Comparison of ENCODE assay signal across 8 mouse cellular contexts in genomic region chrX:154713641-154714255, GRCm38 (mm10).
DNase-seq lines count a peak whose midpoint lies in the region; ATAC-seq lines count a peak whose summit lies in the region.

No protein-coding gene starts in this region.

- no peak for DNase-seq in lung, postnatal 14 days
- no peak for DNase-seq in embryonic facial prominence, embryonic 14.5 days (ENCODE audit: low spot score)
- no peak for DNase-seq in layer of hippocampus, adult 9-10 months (ENCODE audit: low spot score)
- no peak for DNase-seq in layer of hippocampus, adult 9-11 months
- no peak for DNase-seq in cerebellum, postnatal 36 days

- ATAC-seq in lung, embryonic 16.5 days (ENCODE audit: low read depth) = no peak
- ATAC-seq in embryonic facial prominence, embryonic 14.5 days (ENCODE audit: low read depth) = no peak
- peak; percentile 78 for ATAC-seq in kidney, embryonic 14.5 days (ENCODE audit: low FRiP score, low TSS enrichment)
- peak; percentile 46; the same call in 1 of the 2 replicates for ATAC-seq in neural tube, embryonic 14.5 days (ENCODE audit: low read depth)

- H3K9ac ChIP-seq in lung, embryonic 16.5 days (ENCODE audit: low read length) = no peak overlapping the region
- no peak overlapping the region for H3K9ac ChIP-seq in embryonic facial prominence, embryonic 14.5 days (ENCODE audit: low read depth, low read length)
- H3K9ac ChIP-seq in kidney, embryonic 14.5 days (ENCODE audit: low read depth, low read length) = no peak overlapping the region
- H3K9ac ChIP-seq in neural tube, embryonic 14.5 days (replicated peaks; ENCODE audit: low read depth, low read length) = 0 out of 2 replicates have a peak overlapping the region, but pooled peaks have one; percentile 11

- 0 out of 2 replicates have a peak overlapping the region, but pooled peaks have one; percentile 5 for H3K4me2 ChIP-seq in lung, embryonic 16.5 days (ENCODE audit: low read depth, low read length)
- peak overlapping the region; percentile 33 for H3K4me2 ChIP-seq in embryonic facial prominence, embryonic 14.5 days (ENCODE audit: low read depth, low read length)
- H3K4me2 ChIP-seq in kidney, embryonic 14.5 days (replicated peaks; ENCODE audit: low read depth, low read length) = peak overlapping the region; percentile 33
- peak overlapping the region; percentile 38; the same call in 1 of the 2 replicates for H3K4me2 ChIP-seq in neural tube, embryonic 14.5 days (ENCODE audit: low read depth, low read length)

- no peaks in the 10 kb centered on the region for H3K4me1 ChIP-seq in lung, embryonic 16.5 days (replicated peaks; ENCODE audit: control insufficient read depth, insufficient read depth, low read length)
- no peaks in the 10 kb centered on the region for H3K4me1 ChIP-seq in embryonic facial prominence, embryonic 14.5 days (ENCODE audit: control insufficient read depth, insufficient read depth, low read length)
- H3K4me1 ChIP-seq in kidney, embryonic 14.5 days (ENCODE audit: control insufficient read depth, insufficient read depth, low read length) = no peaks in the 10 kb centered on the region
- no peaks in the 10 kb centered on the region for H3K4me1 ChIP-seq in neural tube, embryonic 14.5 days (ENCODE audit: control insufficient read depth, insufficient read depth, low read length)

- 49% methylated on average over 19 of the region's 27 CpGs for WGBS in lung, embryonic 16.5 days
- WGBS in embryonic facial prominence, embryonic 14.5 days = 48% methylated on average over 21 of the region's 27 CpGs
- 61% methylated on average over 25 of the region's 27 CpGs for WGBS in kidney, embryonic 14.5 days
- 45% methylated on average over 17 of the region's 27 CpGs for WGBS in neural tube, embryonic 14.5 days

- no peak overlapping the region for H3K4me3 ChIP-seq in lung, embryonic 16.5 days (ENCODE audit: low read length)
- no peak overlapping the region for H3K4me3 ChIP-seq in embryonic facial prominence, embryonic 14.5 days (ENCODE audit: low read depth, low read length)
- H3K4me3 ChIP-seq in kidney, embryonic 14.5 days (ENCODE audit: low read length) = peak overlapping the region; percentile 18; the same call in 1 of the 2 replicates
- peak overlapping the region; percentile 19 for H3K4me3 ChIP-seq in neural tube, embryonic 14.5 days (ENCODE audit: low read depth, low read length)

- H3K9me3 ChIP-seq in lung, embryonic 16.5 days (ENCODE audit: control insufficient read depth, low read length) = peaks cover 3% of the 10 kb centered on the region
- no peaks in the 10 kb centered on the region for H3K9me3 ChIP-seq in embryonic facial prominence, embryonic 14.5 days (ENCODE audit: control insufficient read depth, low read length)
- no peaks in the 10 kb centered on the region for H3K9me3 ChIP-seq in kidney, embryonic 14.5 days (ENCODE audit: control insufficient read depth, low read length)
- no peaks in the 10 kb centered on the region; the same call in 1 of the 2 replicates for H3K9me3 ChIP-seq in neural tube, embryonic 14.5 days (ENCODE audit: control insufficient read depth, low read length)

- no peaks in the 10 kb centered on the region for H3K27me3 ChIP-seq in lung, embryonic 16.5 days (ENCODE audit: control insufficient read depth, insufficient read depth, low read depth, low read length)
- H3K27me3 ChIP-seq in embryonic facial prominence, embryonic 14.5 days (replicated peaks; ENCODE audit: control insufficient read depth, insufficient read depth, low read length) = no peaks in the 10 kb centered on the region
- no peaks in the 10 kb centered on the region for H3K27me3 ChIP-seq in kidney, embryonic 14.5 days (ENCODE audit: control insufficient read depth, insufficient read depth, low read length)
- H3K27me3 ChIP-seq in neural tube, embryonic 14.5 days (ENCODE audit: control insufficient read depth, insufficient read depth, low read length) = no peaks in the 10 kb centered on the region

- H3K36me3 ChIP-seq in lung, embryonic 16.5 days (ENCODE audit: control insufficient read depth, insufficient read depth, low read length) = no peaks in the 10 kb centered on the region
- H3K36me3 ChIP-seq in embryonic facial prominence, embryonic 14.5 days (ENCODE audit: control insufficient read depth, insufficient read depth, low read length) = no peaks in the 10 kb centered on the region
- no peaks in the 10 kb centered on the region for H3K36me3 ChIP-seq in kidney, embryonic 14.5 days (ENCODE audit: control insufficient read depth, insufficient read depth, low read length)
- H3K36me3 ChIP-seq in neural tube, embryonic 14.5 days (ENCODE audit: control insufficient read depth, insufficient read depth, low read length) = no peaks in the 10 kb centered on the region

- H3K27ac ChIP-seq in lung, embryonic 16.5 days (ENCODE audit: low read length) = no peak overlapping the region
- no peak overlapping the region for H3K27ac ChIP-seq in embryonic facial prominence, embryonic 14.5 days (replicated peaks; ENCODE audit: low read depth, low read length)
- no peak overlapping the region for H3K27ac ChIP-seq in kidney, embryonic 14.5 days (ENCODE audit: low read depth, low read length)
- no peak overlapping the region for H3K27ac ChIP-seq in neural tube, embryonic 14.5 days (ENCODE audit: low read depth, low read length)

Comparison
In these comparisons a context has a peak if more than half of its experiments do, and no peak if none do; other contexts are left out.
1. ATAC-seq: peak in kidney, embryonic 14.5 days (single experiment) and neural tube, embryonic 14.5 days (single experiment); none in lung, embryonic 16.5 days (single experiment) and embryonic facial prominence, embryonic 14.5 days (single experiment).
2. H3K4me3 ChIP-seq: peak in kidney, embryonic 14.5 days (single experiment) and neural tube, embryonic 14.5 days (single experiment); none in lung, embryonic 16.5 days (single experiment) and embryonic facial prominence, embryonic 14.5 days (single experiment).
3. Peak in every context shown above with its lines, with median percentiles within 50 percentile points of each other: H3K4me2 ChIP-seq.